Mouse (Mus musculus): ENCODE data around the gene Prss56.

DNA sequence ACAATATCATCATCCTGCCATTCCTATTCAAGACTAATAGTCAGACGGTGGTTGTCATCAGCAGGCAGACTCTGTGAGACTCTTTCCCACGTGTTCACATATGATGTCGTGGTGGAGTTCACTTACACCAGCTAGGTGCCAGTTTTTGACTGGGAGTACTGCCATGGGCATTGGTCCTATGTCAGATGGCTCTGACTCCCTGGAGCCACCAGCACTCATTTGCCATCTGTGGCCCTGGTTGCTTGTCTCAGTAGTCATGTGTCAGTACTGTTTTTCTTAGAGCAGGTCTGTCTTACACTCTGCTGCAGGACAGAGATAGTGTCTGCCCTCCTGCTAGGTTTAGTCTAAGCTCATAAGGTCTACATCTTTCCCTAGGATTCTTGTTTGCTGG, 44.0 kb downstream of the Prss56 start:
- TF ChIP-seq CTCF (IDR thresholded peaks at IDR 0.05; ENCODE audit: low read depth, low read length), result no peak
- TF ChIP-seq POLR2A (IDR thresholded peaks at IDR 0.05; ENCODE audit: insufficient read depth, low read length), result no peak
- no peak for TF ChIP-seq EP300 (IDR thresholded peaks at IDR 0.05; ENCODE audit: insufficient read depth, low read depth, low read length)
